Mouse (Mus musculus) cerebellum, adult 18-20 months (tissue): Measurements from ENCODE around the gene 4931429L15Rik.

Source experiments
- DNase-seq, 2 experiments: peaks; one replicate each; pipeline ENCODE4 v3.0.0; 2021

Gene 4931429L15Rik

DNA sequence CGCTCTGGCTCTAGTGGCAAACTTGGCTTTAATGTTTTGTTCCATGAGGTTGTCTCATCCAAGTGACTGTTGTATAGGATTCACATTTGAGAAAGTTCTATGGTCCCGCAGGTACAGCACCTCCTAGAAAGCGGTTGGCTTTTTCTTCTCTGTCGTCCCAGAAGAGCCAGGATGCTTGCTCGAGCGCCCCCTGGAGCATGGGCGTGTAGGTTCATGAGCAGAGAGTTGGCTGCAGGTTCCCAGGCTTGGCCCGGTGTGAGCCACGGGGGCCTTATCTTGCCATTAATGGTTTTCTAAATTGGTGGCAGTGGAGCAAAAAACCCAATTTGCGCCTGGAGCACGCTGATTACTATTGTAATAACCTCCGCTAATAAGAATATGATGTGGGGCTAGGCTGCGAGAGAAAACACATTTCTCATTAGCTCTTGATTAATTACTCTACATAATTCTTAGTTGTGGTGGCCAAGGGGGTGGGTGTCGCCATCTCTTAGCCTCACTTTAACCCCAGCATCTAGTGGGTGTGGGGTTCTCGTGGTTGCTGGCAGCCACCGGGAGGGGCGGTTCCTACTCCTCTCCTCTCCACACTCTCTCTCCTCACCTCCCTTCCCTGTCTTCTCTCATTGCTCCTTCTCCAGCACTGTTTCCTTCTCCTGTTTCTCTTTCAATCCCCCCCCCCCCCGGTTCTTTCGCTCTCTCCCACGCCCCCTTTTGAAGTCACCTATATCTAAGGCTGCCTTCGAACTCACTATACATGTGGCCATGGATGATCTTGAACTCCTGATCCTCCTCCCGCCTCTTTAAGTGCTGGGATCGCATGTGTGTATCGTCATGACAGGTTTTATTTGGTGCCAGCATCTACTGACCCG, 8.2 kb upstream of the 4931429L15Rik start:
- DNase-seq = peak in 1 of 2 experiments; percentile 38

GRCm38 (mm10) chr9:46326694-46327405, 7.1 kb upstream of the 4931429L15Rik start:
- no peak for DNase-seq

- DNase-seq = no peak
Measured at GRCm38 (mm10) chr9:46320461-46320860, 675 bp upstream of the 4931429L15Rik start.

DNA sequence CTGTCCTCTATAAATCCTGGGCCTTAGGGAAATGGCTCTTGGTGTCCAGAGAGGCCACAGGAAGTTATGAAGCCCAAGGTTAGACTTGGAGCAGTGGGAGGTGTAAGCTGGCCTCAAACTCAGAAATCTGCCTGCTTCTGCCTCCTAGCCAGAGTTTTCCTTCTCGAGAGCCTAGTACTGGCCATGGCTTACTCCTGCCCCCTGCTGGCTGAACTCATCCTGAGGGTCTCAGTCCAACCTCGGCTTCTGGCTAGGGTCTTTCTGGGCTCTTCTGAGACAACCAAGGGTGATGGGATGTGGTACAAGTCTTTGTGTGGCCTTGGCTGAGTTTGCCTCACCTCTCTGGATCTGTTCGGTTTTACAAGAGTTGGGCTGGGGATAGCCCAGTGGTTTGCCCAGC, 1.8 kb downstream of the 4931429L15Rik start:
- DNase-seq = no peak

- no peak for DNase-seq
Measured at GRCm38 (mm10) chr9:46316909-46317308, 2.9 kb downstream of the 4931429L15Rik start.

DNA sequence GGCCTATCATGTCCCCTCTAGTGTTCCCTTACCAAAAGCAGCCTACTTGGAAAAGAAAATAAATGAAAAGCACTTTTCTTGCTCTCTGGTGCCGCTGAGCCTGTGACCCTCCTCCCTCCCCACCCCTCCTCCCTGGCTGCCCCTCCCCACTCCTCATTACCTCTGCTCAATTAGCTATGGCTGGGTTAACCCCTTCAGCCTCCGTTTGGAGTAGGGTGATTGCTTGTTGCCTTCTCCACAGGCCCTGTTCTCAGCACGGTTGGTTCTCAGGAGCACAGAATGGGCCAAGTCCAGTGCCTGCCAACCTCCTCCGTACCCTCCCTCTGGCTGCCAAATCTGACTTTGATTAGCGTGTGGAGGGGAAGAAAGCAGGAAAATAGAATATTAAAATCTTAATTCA, 3.4 kb downstream of the 4931429L15Rik start:
- DNase-seq = no peak

- no peak for DNase-seq
Measured at GRCm38 (mm10) chr9:46315807-46316365, 3.9 kb downstream of the 4931429L15Rik start.

DNA sequence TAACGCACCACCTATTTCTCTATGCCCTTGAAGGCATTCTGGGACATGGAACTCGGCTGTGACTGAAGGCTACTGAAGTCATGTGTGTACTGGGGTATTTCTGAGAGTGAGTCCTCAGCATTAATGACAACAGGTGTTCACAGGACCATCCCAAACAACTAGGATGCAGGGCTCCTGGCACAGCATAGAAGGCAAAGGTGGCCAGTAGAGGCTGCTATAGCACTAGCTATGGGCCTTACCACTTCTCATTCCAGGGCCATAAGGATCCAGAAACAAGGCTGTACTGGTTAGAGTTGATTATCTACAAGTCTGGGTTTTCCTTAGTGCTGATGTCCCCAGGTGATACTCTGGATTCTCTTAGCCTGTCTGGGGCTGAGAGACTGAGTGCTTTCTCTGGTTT, 4.9 kb downstream of the 4931429L15Rik start:
- DNase-seq = no peak

GRCm38 (mm10) chr9:46314507-46314906, 5.3 kb downstream of the 4931429L15Rik start:
- DNase-seq = peak; percentile 83 to 84

GRCm38 (mm10) chr9:46309121-46309520, 10.7 kb downstream of the 4931429L15Rik start:
- DNase-seq = peak in 1 of 2 experiments; percentile 36

- DNase-seq = peak; percentile 61
Measured at GRCm38 (mm10) chr9:46302142-46302541, 17.6 kb downstream of the 4931429L15Rik start.

GRCm38 (mm10) chr9:46298381-46298780, 21.4 kb downstream of the 4931429L15Rik start:
- no peak for DNase-seq

- DNase-seq = peak; percentile 90 to 92
Measured at GRCm38 (mm10) chr9:46282631-46283436, 37.0 kb downstream of the 4931429L15Rik start, which contains the start of gene Bud13. Gene Bud13 (plus strand): TSS chr9:46283008.

- no peak for DNase-seq
Measured at GRCm38 (mm10) chr9:46274494-46274893, 45.3 kb downstream of the 4931429L15Rik start.

DNA sequence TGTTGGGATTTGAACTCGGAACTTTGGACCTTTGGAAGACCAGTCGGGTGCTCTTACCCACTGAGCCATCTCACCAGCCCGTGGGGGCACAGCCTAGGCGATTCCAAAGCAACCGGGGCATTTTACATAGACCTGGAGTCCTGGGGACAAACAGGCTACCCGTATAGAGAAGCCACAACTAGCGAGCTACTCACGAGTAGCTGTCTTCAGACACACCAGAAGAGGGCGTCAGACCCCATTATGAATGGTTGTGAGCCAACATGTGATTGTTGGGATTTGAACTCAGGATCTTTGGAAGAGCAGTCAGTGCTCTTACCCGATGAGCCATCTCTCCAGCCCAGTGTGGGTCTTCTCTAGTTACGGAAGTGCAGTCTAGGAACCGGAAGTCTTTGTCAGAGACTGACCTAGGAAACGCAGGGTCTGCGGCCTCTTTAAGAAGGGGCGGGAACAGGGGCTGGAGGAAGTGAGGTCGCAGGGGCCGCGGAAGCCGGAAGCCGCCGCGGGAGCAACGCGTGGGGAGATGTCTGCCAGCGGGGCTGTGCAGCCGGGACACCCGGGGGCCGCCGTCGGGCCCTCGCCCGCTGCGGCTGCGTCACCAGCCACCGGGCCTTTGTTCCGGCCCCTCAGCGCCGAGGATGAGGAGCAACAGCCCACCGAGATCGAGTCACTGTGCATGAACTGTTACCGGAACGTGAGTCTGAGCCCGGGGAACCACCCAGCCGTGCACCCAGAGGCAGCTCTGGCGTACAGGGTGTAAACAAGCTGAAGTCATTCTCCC, 46.9 kb downstream of the 4931429L15Rik start, which contains the start of gene Zpr1:
TSS of gene Zpr1 (plus strand) at position 388 of the 778 bp plus-strand sequence.
- peak; percentile 87 to 91 for DNase-seq

GRCm38 (mm10) chr9:46272070-46272469, 47.7 kb downstream of the 4931429L15Rik start:
- DNase-seq = no peak

GRCm38 (mm10) chr9:46270782-46271181, 49.0 kb downstream of the 4931429L15Rik start:
- no peak for DNase-seq

DNA sequence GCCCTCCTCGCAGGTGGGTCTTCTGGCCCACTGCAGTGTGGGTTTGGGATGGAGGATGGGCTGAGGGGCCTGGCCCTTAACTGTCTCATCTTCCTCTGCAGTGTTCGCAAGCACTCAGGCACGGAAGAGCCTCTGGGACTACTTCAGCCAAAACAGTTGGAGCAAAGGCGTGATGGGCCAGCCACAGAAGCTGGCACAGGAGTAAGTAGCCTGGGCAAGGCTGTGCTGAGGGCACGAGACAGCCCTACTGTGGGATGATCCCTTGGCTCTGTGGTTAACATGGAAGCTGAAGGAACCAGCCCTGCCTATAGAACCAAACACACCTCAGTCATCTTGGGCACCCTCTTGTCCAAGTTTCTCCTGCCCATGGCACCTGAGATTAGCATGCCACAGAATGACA, 50.7 kb downstream of the 4931429L15Rik start:
- DNase-seq = no peak

GRCm38 (mm10) chr9:46268343-46268873, 51.4 kb downstream of the 4931429L15Rik start, which contains the start of gene Apoa5:
Gene Apoa5 (plus strand): TSS chr9:46268633.
- DNase-seq = no peak

- DNase-seq = no peak
Measured at GRCm38 (mm10) chr9:46261131-46261530, 58.7 kb downstream of the 4931429L15Rik start.

DNA sequence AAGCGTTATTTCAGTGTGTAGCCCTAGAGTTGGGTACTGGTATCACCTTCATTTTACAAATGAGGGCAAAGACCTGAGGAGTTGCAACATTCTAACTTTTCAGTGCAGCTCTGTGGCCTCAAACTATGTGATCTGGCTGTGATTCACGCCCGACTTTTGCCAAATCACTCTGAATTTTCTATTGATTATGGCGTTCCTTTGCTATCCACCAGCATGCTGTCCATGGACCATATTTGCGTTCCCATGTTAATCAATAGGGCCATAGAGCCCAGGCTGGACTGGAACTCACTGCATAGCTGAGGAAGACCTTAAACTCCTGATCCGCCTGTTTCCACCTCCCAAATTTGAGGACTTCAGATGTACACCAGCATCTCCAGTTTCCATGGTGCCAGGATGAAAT, 60.7 kb downstream of the 4931429L15Rik start:
- DNase-seq = no peak
